9 mouse cellular contexts compared by ENCODE assay signal in the genomic region with DNA sequence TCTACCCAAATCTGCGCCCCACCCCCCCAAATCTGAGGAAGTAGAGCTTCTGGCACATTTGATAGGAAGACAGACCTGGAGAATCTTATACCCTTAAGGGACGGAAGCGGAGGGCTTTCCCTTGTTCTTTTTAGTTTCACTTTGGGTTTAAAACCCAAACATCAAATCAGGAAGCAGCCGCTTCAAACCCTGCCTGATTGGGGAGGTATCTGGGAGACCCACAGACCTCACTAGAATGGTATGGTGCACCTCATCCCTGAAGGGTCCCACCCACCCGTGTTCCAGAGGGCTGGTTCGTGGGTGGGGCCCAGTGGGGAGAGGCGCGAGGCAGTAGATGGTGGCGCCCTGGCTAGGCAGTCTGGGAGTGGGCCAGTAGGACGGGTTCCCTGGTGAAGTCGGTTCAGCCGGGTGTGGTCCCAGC. TPM values are rescaled to one million over a fixed set of nuclear protein-coding genes. Genes with fewer than 3 reads are reported as not detected.
DNase-seq lines count a peak whose midpoint lies in the region; ATAC-seq and TF ChIP-seq lines count a peak whose summit lies in the region.
"Had no signal": no experiment of that assay in that cellular context is flagged by ENCODE, and none has a peak within 500 bp of the region (broad histone marks: within the 10 kb centered on the region; RNA-seq: fewer than 3 reads in every experiment).

No protein-coding gene starts in this region.

- no peak overlapping the region for H3K4me3 ChIP-seq in lung, embryonic 14.5 days (ENCODE audit: low read depth, low read length)
- no peak overlapping the region for H3K4me3 ChIP-seq in forebrain, embryonic 14.5 days (ENCODE audit: low read depth, low read length)
- H3K4me3 ChIP-seq: limb, embryonic 13.5 days had no signal

- no peaks in the 10 kb centered on the region for H3K9me3 ChIP-seq in lung, embryonic 14.5 days (ENCODE audit: low read depth, low read length)
- no peaks in the 10 kb centered on the region for H3K9me3 ChIP-seq in forebrain, embryonic 14.5 days (replicated peaks; ENCODE audit: control insufficient read depth, low read length)
- H3K9me3 ChIP-seq: limb, embryonic 13.5 days had no signal

- no peak overlapping the region for H3K9ac ChIP-seq in lung, embryonic 14.5 days
- no peak overlapping the region for H3K9ac ChIP-seq in forebrain, embryonic 14.5 days (ENCODE audit: low read length)

- H3K27ac ChIP-seq in lung, embryonic 14.5 days (ENCODE audit: low read depth): peak overlapping the region; percentile 72; the same call in 1 of the 2 replicates
- no peak overlapping the region for H3K27ac ChIP-seq in forebrain, embryonic 14.5 days (ENCODE audit: low read depth, low read length)
- H3K27ac ChIP-seq: limb, embryonic 13.5 days had no signal

- peak; percentile 55 for ATAC-seq in granulocyte monocyte progenitor cell, adult 5-6 weeks (replicated peaks; ENCODE audit: poor library complexity, severe bottlenecking)
- no peak for ATAC-seq in lung, embryonic 14.5 days (ENCODE audit: insufficient read depth)
- ATAC-seq in forebrain, embryonic 14.5 days: no peak

- 77% methylated on average over 12 of the region's 12 CpGs for WGBS in lung, embryonic 14.5 days
- WGBS in forebrain, embryonic 14.5 days: 86% methylated on average over 12 of the region's 12 CpGs

- H3K4me2 ChIP-seq in lung, embryonic 14.5 days: peak overlapping the region; percentile 36
- no peak overlapping the region for H3K4me2 ChIP-seq in forebrain, embryonic 14.5 days (ENCODE audit: low read length)
- H3K4me2 ChIP-seq: limb, embryonic 13.5 days had no signal

- H3K4me1 ChIP-seq in lung, embryonic 14.5 days (ENCODE audit: insufficient read depth): peaks cover 14% of the 10 kb centered on the region
- peaks cover 18% of the 10 kb centered on the region for H3K4me1 ChIP-seq in forebrain, embryonic 14.5 days (ENCODE audit: control insufficient read depth, insufficient read depth, low read length)

- intact Hi-C loops in heart, postnatal 25 days (cut with DNase I): no loop called here

- TF ChIP-seq CTCF in lung, embryonic 14.5 days (IDR thresholded peaks at IDR 0.05; ENCODE audit: low read depth): no peak

- DNase-seq in heart, adult 9 months (ENCODE audit: low spot score in 2 of 2): peak; percentile 41 to 42
- DNase-seq in heart, postnatal 25 days (ENCODE audit: low spot score): no peak
- DNase-seq in CD8-positive naive resting alpha-beta T cell, adult 2 months (ENCODE audit: low read depth in 2 of 2, low spot score in 2 of 2): peak; percentile 63 to 64
- DNase-seq in lung, embryonic 14.5 days: no peak
- peak; percentile 68 for DNase-seq in thymus, postnatal 0 days (ENCODE audit: low spot score)
- DNase-seq in forebrain, embryonic 14.5 days (ENCODE audit: low spot score): no peak
- DNase-seq in ovary, adult 18-20 months (ENCODE audit: low spot score): no peak

- no peaks in the 10 kb centered on the region for H3K27me3 ChIP-seq in lung, embryonic 14.5 days (ENCODE audit: insufficient read depth, low read length)
- no peaks in the 10 kb centered on the region for H3K27me3 ChIP-seq in forebrain, embryonic 14.5 days (replicated peaks; ENCODE audit: control insufficient read depth, insufficient read depth, low read length)
- H3K27me3 ChIP-seq: limb, embryonic 13.5 days had no signal

- H3K36me3 ChIP-seq in lung, embryonic 14.5 days (ENCODE audit: insufficient read depth): no peaks in the 10 kb centered on the region
- H3K36me3 ChIP-seq in forebrain, embryonic 14.5 days (ENCODE audit: control insufficient read depth, insufficient read depth, low read length): peaks cover 12% of the 10 kb centered on the region; the same call in 1 of the 2 replicates

RNA-seq across cellular contexts. Expression of a gene that starts 44.7 kb away (rescaled TPM):
- total RNA-seq in heart, postnatal 25 days (2021): 100 to 1,000 TPM; 200 to 205 TPM
- total RNA-seq in granulocyte monocyte progenitor cell, adult 5-6 weeks (2014; fragmentation: Nextera tagmentation): not detected in 2 replicates
- total RNA-seq in granulocyte monocyte progenitor cell, adult 5-6 weeks (2017): not detected in 2 replicates
- polyA plus RNA-seq in lung, embryonic 14.5 days (2014; fragmentation: Nextera tagmentation; extraction: Ambion mirVana): 397 and 446 TPM in 2 replicates
- polyA plus RNA-seq in thymus, postnatal 0 days (2015; fragmentation: Nextera tagmentation; extraction: Ambion mirVana): 20.6 and 27.1 TPM in 2 replicates
- polyA plus RNA-seq in forebrain, embryonic 14.5 days (2014; fragmentation: Nextera tagmentation; extraction: Ambion mirVana): 40.5 and 44.1 TPM in 2 replicates

Comparison
In these comparisons a context has a peak if more than half of its experiments do, and no peak if none do; other contexts are left out.
1. DNase-seq: peak in heart, adult 9 months (2 of 2), CD8-positive naive resting alpha-beta T cell, adult 2 months (2 of 2) and thymus, postnatal 0 days (single experiment); none in heart, postnatal 25 days (single experiment), lung, embryonic 14.5 days (single experiment), forebrain, embryonic 14.5 days (single experiment) and ovary, adult 18-20 months (single experiment).